Comparison of ENCODE assay signal across 28 mouse cellular contexts in the genomic region with DNA sequence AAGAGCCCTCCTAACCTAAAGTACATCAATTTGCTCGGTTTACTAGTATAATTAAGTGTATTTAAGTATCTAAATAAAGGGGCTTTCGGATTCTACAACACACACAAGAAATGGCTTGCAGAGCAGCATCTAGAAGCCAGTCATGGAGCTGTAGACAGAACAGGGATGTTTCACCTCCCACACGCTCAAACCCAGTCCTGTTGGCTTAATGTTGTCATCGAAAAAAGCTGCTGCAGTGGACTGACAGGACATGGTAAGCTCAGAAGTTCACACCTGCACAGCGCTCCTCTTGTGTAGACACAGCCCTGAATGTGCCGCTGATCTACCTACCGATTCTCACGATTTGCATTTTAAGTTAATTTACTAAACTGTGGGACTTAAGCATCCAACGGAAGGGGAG. TPM values are rescaled to one million over a fixed set of nuclear protein-coding genes. Genes with fewer than 3 reads are reported as not detected.
DNase-seq lines count a peak whose midpoint lies in the region; ATAC-seq and TF ChIP-seq lines count a peak whose summit lies in the region.
"Had no signal": no experiment of that assay in that cellular context is flagged by ENCODE, and none has a peak within 500 bp of the region (broad histone marks: within the 10 kb centered on the region; RNA-seq: fewer than 3 reads in every experiment).

No protein-coding gene starts in this region.

- H3K27ac ChIP-seq in heart, adult 2 months, result no peak overlapping the region
- H3K27ac ChIP-seq: embryonic facial prominence, embryonic 13.5 days; embryonic facial prominence, embryonic 15.5 days; forebrain, embryonic 10.5 days; forebrain, embryonic 12.5 days had no signal

- H3K9ac ChIP-seq in heart, adult 2 months (ENCODE audit: low read depth, low read length), result no peak overlapping the region
- H3K9ac ChIP-seq: embryonic facial prominence, embryonic 13.5 days; embryonic facial prominence, embryonic 15.5 days; forebrain, embryonic 12.5 days had no signal

- no peak overlapping the region for H3K4me3 ChIP-seq in heart, adult 2 months
- H3K4me3 ChIP-seq: embryonic facial prominence, embryonic 13.5 days; embryonic facial prominence, embryonic 15.5 days; erythroblast, embryonic 14.5 days; forebrain, embryonic 10.5 days; forebrain, embryonic 12.5 days had no signal

- TF ChIP-seq CTCF in heart, adult 2 months (IDR thresholded peaks at IDR 0.05), result no peak

- H3K79me2 ChIP-seq in heart, adult 2 months (replicated peaks; ENCODE audit: control insufficient read depth, insufficient read depth, low read length), result no peaks in the 10 kb centered on the region

- H3K27me3 ChIP-seq in heart, adult 2 months (ENCODE audit: control insufficient read depth, insufficient read depth, low read length), result no peaks in the 10 kb centered on the region
- H3K27me3 ChIP-seq: CH12.LX; embryonic facial prominence, embryonic 13.5 days; embryonic facial prominence, embryonic 15.5 days; forebrain, embryonic 12.5 days; Patski had no signal

- no peak for DNase-seq in frontal cortex, postnatal 14 days (ENCODE audit: low spot score in 2 of 2)
- peak; percentile 45 for DNase-seq in heart, adult 11 months
- no peak for DNase-seq in heart, adult 2 months
- peak; percentile 7 for DNase-seq in right cerebral cortex, adult 18-20 months
- DNase-seq in right cerebral cortex, postnatal 10 days (ENCODE audit: low spot score in 2 of 2), result no peak
- DNase-seq in brain, adult 2 months (ENCODE audit: low read depth, low spot score), result peak; percentile 51
- DNase-seq: adrenal gland, adult 8-10 months; adrenal gland, postnatal 14 days; adrenal gland, postnatal 36 days; B cell, adult 2 months; cerebellum, adult 11 months; cerebellum, adult 18-20 months; cerebellum, adult 8-10 months; cerebellum, adult 9-11 months; cerebellum, postnatal 14 days; cerebellum, postnatal 36 days; embryo, embryonic 11 days had no signal

- no peaks in the 10 kb centered on the region for H3K36me3 ChIP-seq in heart, adult 2 months (ENCODE audit: control insufficient read depth, insufficient read depth, low read length)
- H3K36me3 ChIP-seq: embryonic facial prominence, embryonic 13.5 days; embryonic facial prominence, embryonic 15.5 days; forebrain, embryonic 10.5 days; forebrain, embryonic 12.5 days had no signal

- TF ChIP-seq EP300 in heart, adult 2 months (IDR thresholded peaks at IDR 0.05; ENCODE audit: insufficient read depth, low read depth, low read length), result no peak

- intact Hi-C loops in heart, adult 2 months (cut with DNase I), result no loop called here

- TF ChIP-seq POLR2A in heart, adult 2 months (IDR thresholded peaks at IDR 0.05; ENCODE audit: insufficient read depth, low read depth, low read length), result no peak

- H3K4me1 ChIP-seq in heart, adult 2 months (ENCODE audit: control insufficient read depth, insufficient read depth, low read length), result no peaks in the 10 kb centered on the region

- peak; percentile 89 for ATAC-seq in frontal cortex, adult (ENCODE audit: low TSS enrichment)
- ATAC-seq: activated CD4-positive, CD25-positive, alpha-beta regulatory T cell, adult 4 months; CD4-positive, CD25-positive, alpha-beta regulatory T cell, adult 4 months; forebrain, embryonic 14.5 days; Patski had no signal

- 69% methylated on average over 9 of the region's 9 CpGs for WGBS in heart, adult 2 months

RNA-seq across cellular contexts. Expression of a gene that starts 32.2 kb away (rescaled TPM):
- total RNA-seq in heart, adult 2 months (2021), result 10 to 100 TPM; 28.6 to 31.3 TPM
- polyA plus RNA-seq in heart, adult 2 months (2012; rRNA removed), result 22.3 and 36.8 TPM in 2 replicates

RNA-seq across cellular contexts. Expression of a gene that starts 55.7 kb away (rescaled TPM):
- 100 to 1,000 TPM; 164 to 179 TPM for total RNA-seq in heart, adult 2 months (2021)
- 258 and 403 TPM in 2 replicates for polyA plus RNA-seq in heart, adult 2 months (2012; rRNA removed)

Comparison
In these comparisons a context has a peak if more than half of its experiments do, and no peak if none do; other contexts are left out.
1. DNase-seq: peak in heart, adult 11 months (single experiment), right cerebral cortex, adult 18-20 months (single experiment) and brain, adult 2 months (single experiment); none in frontal cortex, postnatal 14 days (0 of 2), heart, adult 2 months (0 of 2) and right cerebral cortex, postnatal 10 days (0 of 2).